Mouse (Mus musculus): ENCODE results near the gene Pym1.

DNA sequence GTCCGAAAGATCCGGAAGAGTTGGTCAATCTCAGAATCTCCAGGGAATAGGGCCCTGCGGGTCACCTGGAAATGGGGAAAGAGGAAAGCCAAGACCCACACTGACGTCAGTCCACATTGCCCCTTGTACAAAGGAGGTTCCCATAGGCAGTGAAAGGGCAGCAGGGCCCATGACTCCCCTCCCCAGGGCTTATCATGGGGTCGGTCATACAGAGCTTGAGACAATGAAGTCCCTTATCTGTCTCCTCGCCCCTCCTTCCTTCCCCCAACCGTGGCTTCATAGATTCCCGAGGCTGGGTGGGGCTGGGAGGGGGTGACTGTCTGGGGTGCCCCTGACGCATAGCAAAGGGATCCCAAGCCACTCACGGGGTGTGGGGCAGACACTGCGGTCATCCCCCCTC, 48.1 kb upstream of the Pym1 start:
- no peak for TF ChIP-seq POLR2A (IDR thresholded peaks at IDR 0.05; ENCODE audit: low read depth, low read length)
- no peak for TF ChIP-seq CTCF (IDR thresholded peaks at IDR 0.05; ENCODE audit: extremely low read depth, insufficient read depth, insufficient read length, insufficient replicate concordance)

Measured in spleen, adult 2 months (tissue).